Mouse (Mus musculus): ENCODE data around the gene Fam83c.

GRCm38 (mm10) chr2:155878964-155879876, 44.6 kb upstream of the Fam83c start:
- TF ChIP-seq BHLHE40 (IDR thresholded peaks at IDR 0.05; ENCODE audit: borderline replicate concordance, low read depth, low read length) (no peak), CTCF (IDR thresholded peaks at IDR 0.05 in 2 of 3, conservative IDR thresholded peaks at IDR 0.05 in 1 of 3; ENCODE audit: control insufficient read depth in 1 of 3, insufficient read depth in 1 of 3, low read depth in 2 of 3, low read length in 3 of 3, poor library complexity in 1 of 3, severe bottlenecking in 1 of 3) (no peak), NRF1 (IDR thresholded peaks at IDR 0.05; ENCODE audit: insufficient read depth, low read depth, low read length, poor library complexity, severe bottlenecking) (no peak)

Data from MEL (cell line).